Mouse (Mus musculus) liver, adult 2 months (tissue): ENCODE results near the gene Unc13d.

Experiments
- CTCF ChIP-seq: fragments of 200-500 bp; IDR thresholded peaks from 2 replicates; pipeline ENCODE4 v1.5.1; 2011; ENCODE audit warnings: low read depth, low read length, control low read depth
- POLR2A ChIP-seq: fragments of 200-500 bp; IDR thresholded peaks from 2 replicates; pipeline ENCODE4 v1.6.1; 2011; ENCODE audit warnings: low read length, control low read depth; ENCODE audit not compliant: insufficient read depth; ENCODE audit errors: extremely low read depth

- TF ChIP-seq CTCF (no peak), POLR2A (no peak)
These were observed 35.2 kb downstream of the Unc13d start for GRCm38 (mm10) chr11:116042372-116043138.
